Mouse (Mus musculus) liver, embryonic 12.5 days (tissue): Measurements from ENCODE around the gene Shmt1. TPM values are rescaled to one million over a fixed set of nuclear protein-coding genes. Genes with fewer than 3 reads are reported as not detected.

ENCODE experiments used
- ATAC-seq: fragments of 200-750 bp; cut with Nextera tagmentation; 2 replicates; pipeline ENCODE4 v1.8.0; 2017; ENCODE audit warnings: moderate number of reproducible peaks, mild to moderate bottlenecking, moderate library complexity
- H3K27ac ChIP-seq: fragments of 300-500 bp; sonication (generic); 2 replicates; pipeline ENCODE4 v1.5.1; 2016; ENCODE audit warnings: mild to moderate bottlenecking
- H3K27me3 ChIP-seq: fragments of 300-500 bp; sonication (generic); replicated peaks from 2 replicates; pipeline ENCODE4 v1.6.1; 2016; ENCODE audit warnings: mild to moderate bottlenecking, moderate library complexity
- H3K36me3 ChIP-seq: fragments of 300-500 bp; sonication (generic); 2 replicates; pipeline ENCODE4 v1.6.1; 2016; ENCODE audit warnings: mild to moderate bottlenecking, moderate library complexity
- H3K4me1 ChIP-seq: fragments of 300-500 bp; sonication (generic); 2 replicates; pipeline ENCODE4 v1.6.1; 2016
- H3K4me2 ChIP-seq: fragments of 300-500 bp; sonication (generic); 2 replicates; pipeline ENCODE4 v1.6.1; 2016; ENCODE audit warnings: mild to moderate bottlenecking, moderate library complexity
- H3K4me3 ChIP-seq: fragments of 300-500 bp; sonication (generic); 2 replicates; pipeline ENCODE4 v1.5.1; 2016; ENCODE audit warnings: mild to moderate bottlenecking, moderate library complexity
- H3K9ac ChIP-seq: fragments of 300-500 bp; sonication (generic); 2 replicates; pipeline ENCODE4 v1.6.1; 2016; ENCODE audit warnings: mild to moderate bottlenecking, moderate library complexity
- H3K9me3 ChIP-seq: fragments of 300-500 bp; sonication (generic); replicated peaks from 2 replicates; pipeline ENCODE4 v1.6.1; 2016; ENCODE audit warnings: mild to moderate bottlenecking, moderate library complexity
- WGBS: fragments of 180-500 bp; shearing (Covaris S2); methylation state at CpG from one replicate; pipeline ENCODE4 v1.1.7; 2016; ENCODE audit not compliant: insufficient replicate concordance; 5-methylcytosine and 5-hydroxymethylcytosine counted together
- polyA plus RNA-seq: library from polyadenylated mRNA; unstranded; fragments of >200 nt; fragmentation: Nextera tagmentation; extraction: Ambion mirVana; gene quantifications from 2 replicates; pipeline ENCODE4 v1.2.1, GENCODE M21; 2016

Gene Shmt1
- polyA plus RNA-seq, 1 experiment from 2014 or later: 70.9 TPM

DNA sequence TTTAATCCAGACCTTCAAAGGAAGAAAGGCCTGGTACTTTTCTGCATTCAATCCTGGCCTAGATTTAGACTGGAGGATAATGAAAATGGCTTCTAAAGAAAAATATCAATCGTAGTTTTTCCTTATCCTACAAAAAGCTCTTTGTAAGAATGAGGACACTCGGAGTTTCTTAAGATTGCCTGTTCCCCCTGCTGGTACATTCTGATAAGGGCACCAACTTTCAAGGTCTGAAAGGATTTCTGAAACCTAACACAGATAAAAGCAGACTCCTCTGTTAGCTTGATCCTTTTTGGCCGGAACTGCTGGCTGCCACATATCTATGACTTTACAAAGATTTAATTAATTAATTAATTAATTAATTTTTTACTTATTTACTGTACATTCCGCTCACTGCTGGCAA, 44.5 kb downstream of the Shmt1 start:
- no peak for ATAC-seq
- no peak overlapping the region for H3K27ac ChIP-seq
- no peaks in the 10 kb centered on the region for H3K27me3 ChIP-seq
- H3K4me3 ChIP-seq: no peak overlapping the region
- 36% methylated on average over 4 of the region's 4 CpGs for WGBS
- H3K4me1 ChIP-seq: peaks cover 8% of the 10 kb centered on the region; the same call in 1 of the 2 replicates
- H3K36me3 ChIP-seq: peaks cover 21% of the 10 kb centered on the region
- H3K4me2 ChIP-seq: no peak overlapping the region
- H3K9me3 ChIP-seq: no peaks in the 10 kb centered on the region
- no peak overlapping the region for H3K9ac ChIP-seq

DNA sequence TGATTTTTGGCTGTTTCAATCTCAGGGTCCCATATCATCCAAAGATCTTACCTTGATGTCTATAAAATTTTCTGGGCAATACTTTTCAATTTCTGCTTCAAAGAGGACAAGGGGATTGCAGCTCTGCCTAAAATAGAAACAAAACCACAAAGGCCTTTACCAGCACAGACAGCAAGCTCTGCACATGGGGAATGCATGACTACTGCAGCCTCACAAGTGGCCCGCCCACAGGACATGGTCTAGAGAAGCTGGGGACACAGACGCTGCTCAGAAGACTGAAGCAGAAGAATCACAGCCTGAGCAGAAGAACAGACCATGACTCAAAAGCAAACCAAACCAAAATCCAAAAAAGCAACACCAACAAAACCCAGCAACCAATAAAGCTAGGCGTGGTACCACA, 49.8 kb downstream of the Shmt1 start:
- Histone ChIP-seq H3K4me1 (no peaks in the 10 kb centered on the region), H3K27me3 (no peaks in the 10 kb centered on the region), H3K9ac (no peak overlapping the region), H3K9me3 (no peaks in the 10 kb centered on the region), H3K4me2 (no peak overlapping the region), H3K27ac (no peak overlapping the region), H3K4me3 (no peak overlapping the region), H3K36me3 (peaks cover 66% of the 10 kb centered on the region)
- no peak for ATAC-seq
- WGBS: 65% methylated on average over 3 of the region's 3 CpGs

DNA sequence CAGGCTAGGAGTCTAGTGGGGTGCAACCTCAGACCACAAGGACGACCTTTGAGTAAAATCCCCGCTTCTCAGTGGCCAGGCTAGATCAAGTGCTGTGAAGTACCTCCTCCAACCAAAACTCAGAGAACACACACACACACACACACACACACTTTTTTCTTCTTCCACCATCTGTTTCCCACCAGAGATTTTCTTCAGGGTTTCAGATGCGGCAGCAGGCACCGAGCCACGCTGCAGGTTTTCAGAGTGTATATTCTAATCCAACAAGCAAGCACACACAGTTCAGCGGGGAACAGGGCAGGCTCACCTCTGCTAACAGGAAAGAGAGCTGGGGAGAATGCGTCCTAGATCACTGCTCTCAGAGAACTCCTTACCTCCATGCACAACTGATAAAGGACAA, 55.9 kb downstream of the Shmt1 start:
- WGBS: 78% methylated on average over 7 of the region's 7 CpGs
- no peaks in the 10 kb centered on the region for H3K27me3 ChIP-seq
- H3K36me3 ChIP-seq: peaks cover 92% of the 10 kb centered on the region
- no peak for ATAC-seq
- H3K9me3 ChIP-seq: no peaks in the 10 kb centered on the region
- no peak overlapping the region for H3K4me2 ChIP-seq
- H3K4me1 ChIP-seq: no peaks in the 10 kb centered on the region
- no peak overlapping the region for H3K27ac ChIP-seq
- H3K9ac ChIP-seq: no peak overlapping the region
- H3K4me3 ChIP-seq: no peak overlapping the region

DNA sequence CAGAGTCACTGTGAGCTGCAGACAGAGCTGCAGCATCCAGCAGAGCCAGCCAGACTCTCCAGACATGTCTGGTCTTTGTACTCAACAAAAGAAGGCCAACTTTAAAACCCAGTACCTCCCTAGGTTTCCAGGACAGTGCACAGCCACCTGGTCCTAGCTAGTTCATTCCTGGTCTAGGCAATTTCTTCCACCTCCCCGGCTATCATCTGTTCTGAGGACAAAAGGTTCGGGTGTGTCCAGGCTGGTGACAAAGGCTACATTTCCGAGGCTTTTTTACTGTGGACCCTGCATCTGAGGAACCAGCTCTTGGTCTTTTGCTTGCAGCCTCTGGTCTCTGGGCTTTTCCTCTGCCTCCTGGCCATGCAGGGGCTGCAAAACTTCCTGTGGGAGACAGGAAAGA, 71.2 kb downstream of the Shmt1 start:
- ATAC-seq: no peak
- peaks cover 73% of the 10 kb centered on the region for H3K36me3 ChIP-seq
- 58% methylated on average over 3 of the region's 3 CpGs for WGBS

More for the DNA sequence above, 71.2 kb downstream of the Shmt1 start:
- peaks cover 15% of the 10 kb centered on the region for H3K4me1 ChIP-seq
- H3K27ac ChIP-seq: no peak overlapping the region
- H3K4me2 ChIP-seq: no peak overlapping the region
- H3K27me3 ChIP-seq: no peaks in the 10 kb centered on the region
- no peak overlapping the region for H3K4me3 ChIP-seq
- H3K9ac ChIP-seq: no peak overlapping the region
- H3K9me3 ChIP-seq: no peaks in the 10 kb centered on the region

Other genes with a start within 250 kb of the Shmt1 start
- gene Llgl1, start 112.0 kb downstream of the Shmt1 start, polyA plus RNA-seq: 20.2 and 22.1 TPM in 2 replicates
- gene Flii, start 84.5 kb downstream of the Shmt1 start, polyA plus RNA-seq: 41.7 and 43.1 TPM in 2 replicates
- gene Mief2, start 83.3 kb downstream of the Shmt1 start, polyA plus RNA-seq: 4.4 and 4.5 TPM in 2 replicates
- gene Top3a, start 34.4 kb downstream of the Shmt1 start, polyA plus RNA-seq: 10.3 and 10.9 TPM in 2 replicates
- 4.2 and 4.3 TPM in 2 replicates for gene Smcr8, start 34.2 kb downstream of the Shmt1 start, polyA plus RNA-seq
- 27.3 and 30.4 TPM in 2 replicates for gene Dhrs7b, start 18.9 kb upstream of the Shmt1 start, polyA plus RNA-seq
- 38.1 and 40.0 TPM in 2 replicates for gene Tmem11, start 67.6 kb upstream of the Shmt1 start, polyA plus RNA-seq
- gene Natd1, start 103.0 kb upstream of the Shmt1 start, polyA plus RNA-seq: 9.3 and 9.6 TPM in 2 replicates
- gene Map2k3, start 120.3 kb upstream of the Shmt1 start, polyA plus RNA-seq: 170 and 173 TPM in 2 replicates
- 0.07 TPM in 1 of 2 replicates, not detected in the other for gene Kcnj12, start 210.8 kb upstream of the Shmt1 start, polyA plus RNA-seq